11 mouse cellular contexts compared by ENCODE assay signal in the genomic region with DNA sequence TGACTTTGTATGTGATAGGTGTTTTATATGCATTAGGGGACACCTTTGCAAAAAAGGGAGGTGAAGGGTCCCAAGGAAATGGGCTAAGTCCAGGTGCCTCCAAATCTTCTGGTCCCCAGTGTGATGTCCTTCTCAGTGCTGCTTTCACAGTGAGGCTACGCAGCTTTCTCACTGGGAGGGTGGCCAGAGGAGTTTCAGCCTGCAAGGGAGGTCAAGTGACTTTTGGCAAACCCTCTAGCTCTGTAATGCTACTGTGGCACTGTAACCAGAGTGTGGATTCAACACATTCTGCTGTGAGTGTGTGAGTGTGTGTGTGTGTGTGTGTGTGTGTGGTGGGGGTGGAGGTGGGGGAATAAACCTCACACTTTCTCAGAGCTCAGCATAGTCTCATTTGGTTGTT. TPM values are rescaled to one million over a fixed set of nuclear protein-coding genes. Genes with fewer than 3 reads are reported as not detected.
DNase-seq lines count a peak whose midpoint lies in the region; ATAC-seq and TF ChIP-seq lines count a peak whose summit lies in the region.
"Had no signal": no experiment of that assay in that cellular context is flagged by ENCODE, and none has a peak within 500 bp of the region (broad histone marks: within the 10 kb centered on the region; RNA-seq: fewer than 3 reads in every experiment).

No protein-coding gene starts in this region.

- WGBS in kidney, adult 2 months = 21% methylated on average over 1 of the region's 1 CpGs
- 32% methylated on average over 1 of the region's 1 CpGs for WGBS in heart, embryonic 16.5 days
- 48% methylated on average over 1 of the region's 1 CpGs for WGBS in lung, embryonic 16.5 days
- 74% methylated on average over 1 of the region's 1 CpGs for WGBS in intestine, postnatal 0 days
- 83% methylated on average over 1 of the region's 1 CpGs for WGBS in forebrain, embryonic 13.5 days

- H3K27ac ChIP-seq in kidney, adult 2 months (ENCODE audit: insufficient read depth, low read depth, low read length) = peak overlapping the region; percentile 7; the same call in 1 of the 2 replicates
- H3K27ac ChIP-seq in heart, embryonic 16.5 days (ENCODE audit: low read length) = peak overlapping the region; percentile 1
- no peak overlapping the region for H3K27ac ChIP-seq in lung, embryonic 16.5 days (ENCODE audit: low read length)
- H3K27ac ChIP-seq in intestine, postnatal 0 days (ENCODE audit: low read depth, low read length) = no peak overlapping the region
- H3K27ac ChIP-seq in forebrain, embryonic 13.5 days = no peak overlapping the region; the same call in 1 of the 2 replicates

- peak; percentile 41 for ATAC-seq in heart, embryonic 16.5 days (replicated peaks; ENCODE audit: extremely low read depth, insufficient read depth, low FRiP score)
- peak; percentile 43; the same call in 1 of the 2 replicates for ATAC-seq in lung, embryonic 16.5 days (ENCODE audit: low read depth)
- no peak for ATAC-seq in intestine, postnatal 0 days
- ATAC-seq in forebrain, embryonic 13.5 days = no peak
- ATAC-seq: intestine, embryonic 16.5 days had no signal

- H3K36me3 ChIP-seq in kidney, adult 2 months (ENCODE audit: control insufficient read depth, insufficient read depth, low read length) = no peaks in the 10 kb centered on the region
- peaks cover 13% of the 10 kb centered on the region for H3K36me3 ChIP-seq in heart, embryonic 16.5 days (ENCODE audit: control insufficient read depth, insufficient read depth)
- H3K36me3 ChIP-seq in lung, embryonic 16.5 days (ENCODE audit: control insufficient read depth, insufficient read depth, low read length) = peaks cover 4% of the 10 kb centered on the region
- H3K36me3 ChIP-seq in intestine, postnatal 0 days (ENCODE audit: control insufficient read depth, insufficient read depth) = peaks cover 24% of the 10 kb centered on the region
- H3K36me3 ChIP-seq in forebrain, embryonic 13.5 days (ENCODE audit: poor library complexity, severe bottlenecking) = peaks cover 25% of the 10 kb centered on the region

- TF ChIP-seq CTCF in kidney, adult 2 months (conservative IDR thresholded peaks at IDR 0.05; ENCODE audit: insufficient read depth, insufficient read length, low read depth, low read length) = no peak
- TF ChIP-seq CTCF in intestine, postnatal 0 days (IDR thresholded peaks at IDR 0.05; ENCODE audit: low read depth) = no peak

- no peak overlapping the region for H3K4me3 ChIP-seq in kidney, adult 2 months (ENCODE audit: insufficient read depth, low read depth, low read length)
- H3K4me3 ChIP-seq in heart, embryonic 16.5 days (ENCODE audit: low read length) = no peak overlapping the region
- H3K4me3 ChIP-seq in lung, embryonic 16.5 days (ENCODE audit: low read length) = no peak overlapping the region
- H3K4me3 ChIP-seq in intestine, postnatal 0 days (ENCODE audit: low read depth, low read length) = no peak overlapping the region
- no peak overlapping the region for H3K4me3 ChIP-seq in forebrain, embryonic 13.5 days
- H3K4me3 ChIP-seq: limb, embryonic 15.5 days had no signal

- no peaks in the 10 kb centered on the region for H3K27me3 ChIP-seq in kidney, adult 2 months (replicated peaks; ENCODE audit: control insufficient read depth, insufficient read depth, low read length)
- H3K27me3 ChIP-seq in heart, embryonic 16.5 days (ENCODE audit: control insufficient read depth, insufficient read depth, low read length) = no peaks in the 10 kb centered on the region
- H3K27me3 ChIP-seq in lung, embryonic 16.5 days (ENCODE audit: control insufficient read depth, insufficient read depth, low read depth, low read length) = no peaks in the 10 kb centered on the region
- H3K27me3 ChIP-seq in intestine, postnatal 0 days (replicated peaks; ENCODE audit: control insufficient read depth, insufficient read depth, low read length) = no peaks in the 10 kb centered on the region
- H3K27me3 ChIP-seq in forebrain, embryonic 13.5 days = no peaks in the 10 kb centered on the region
- H3K27me3 ChIP-seq: limb, embryonic 15.5 days had no signal

- H3K4me2 ChIP-seq in heart, embryonic 16.5 days (ENCODE audit: low read depth, low read length) = no peak overlapping the region
- H3K4me2 ChIP-seq in lung, embryonic 16.5 days (ENCODE audit: low read depth, low read length) = no peak overlapping the region
- no peak overlapping the region for H3K4me2 ChIP-seq in intestine, postnatal 0 days (replicated peaks; ENCODE audit: low read depth)
- H3K4me2 ChIP-seq in forebrain, embryonic 13.5 days = no peak overlapping the region
- H3K4me2 ChIP-seq: limb, embryonic 15.5 days had no signal

- H3K4me1 ChIP-seq in kidney, adult 2 months (ENCODE audit: control insufficient read depth, insufficient read depth, low read length) = peaks cover 41% of the 10 kb centered on the region
- H3K4me1 ChIP-seq in heart, embryonic 16.5 days (ENCODE audit: control insufficient read depth, insufficient read depth, low read length) = peaks cover 26% of the 10 kb centered on the region
- H3K4me1 ChIP-seq in lung, embryonic 16.5 days (replicated peaks; ENCODE audit: control insufficient read depth, insufficient read depth, low read length) = peaks cover 4% of the 10 kb centered on the region
- H3K4me1 ChIP-seq in intestine, postnatal 0 days (replicated peaks; ENCODE audit: control insufficient read depth, insufficient read depth, low read length) = peaks cover 8% of the 10 kb centered on the region; the same call in 1 of the 2 replicates
- H3K4me1 ChIP-seq in forebrain, embryonic 13.5 days = peaks cover 24% of the 10 kb centered on the region

- H3K9ac ChIP-seq in heart, embryonic 16.5 days (ENCODE audit: low read length) = no peak overlapping the region
- H3K9ac ChIP-seq in lung, embryonic 16.5 days (ENCODE audit: low read length) = no peak overlapping the region
- H3K9ac ChIP-seq in intestine, postnatal 0 days (ENCODE audit: low read depth, low read length) = no peak overlapping the region
- H3K9ac ChIP-seq in forebrain, embryonic 13.5 days = no peak overlapping the region
- H3K9ac ChIP-seq: limb, embryonic 15.5 days had no signal

- DNase-seq in kidney, adult 2 months = peak; percentile 75
- no peak for DNase-seq in kidney, adult 18-20 months
- DNase-seq in adrenal gland, postnatal 36 days = peak; percentile 45 to 55
- no peak for DNase-seq in layer of hippocampus, postnatal 36 days
- DNase-seq: right cerebral cortex, adult 18-20 months had no signal

- no peaks in the 10 kb centered on the region for H3K9me3 ChIP-seq in heart, embryonic 16.5 days (replicated peaks; ENCODE audit: control insufficient read depth, low read length)
- H3K9me3 ChIP-seq in lung, embryonic 16.5 days (ENCODE audit: control insufficient read depth, low read length) = no peaks in the 10 kb centered on the region
- H3K9me3 ChIP-seq in intestine, postnatal 0 days (ENCODE audit: control insufficient read depth) = no peaks in the 10 kb centered on the region
- H3K9me3 ChIP-seq in forebrain, embryonic 13.5 days (replicated peaks) = no peaks in the 10 kb centered on the region
- H3K9me3 ChIP-seq: limb, embryonic 15.5 days had no signal

- no peak for TF ChIP-seq POLR2A in kidney, adult 2 months (IDR thresholded peaks at IDR 0.05; ENCODE audit: low read depth, low read length)

RNA-seq across cellular contexts. Expression of a gene that starts 18.5 kb away (rescaled TPM):
- polyA plus RNA-seq in kidney, adult 2 months (2012; rRNA removed) = 25.0 and 29.7 TPM in 2 replicates
- 10 to 100 TPM; 19.9 to 20.2 TPM for total RNA-seq in adrenal gland, postnatal 36 days (2021)
- polyA plus RNA-seq in heart, embryonic 16.5 days (2015; fragmentation: Nextera tagmentation; extraction: Ambion mirVana) = 13.1 and 14.4 TPM in 2 replicates
- polyA plus RNA-seq in lung, embryonic 16.5 days (2015; fragmentation: Nextera tagmentation; extraction: Ambion mirVana) = 22.4 and 23.4 TPM in 2 replicates
- total RNA-seq in layer of hippocampus, postnatal 36 days (2021) = 10 to 100 TPM; 27.1 to 30.3 TPM
- polyA plus RNA-seq in intestine, postnatal 0 days (2015; fragmentation: Nextera tagmentation; extraction: Ambion mirVana) = 10.8 and 11.1 TPM in 2 replicates
- 24.1 and 25.2 TPM in 2 replicates for polyA plus RNA-seq in forebrain, embryonic 13.5 days (2015; fragmentation: Nextera tagmentation; extraction: Ambion mirVana)

Comparison
In these comparisons a context has a peak if more than half of its experiments do, and no peak if none do; other contexts are left out.
1. DNase-seq: peak in kidney, adult 2 months (single experiment) and adrenal gland, postnatal 36 days (2 of 2); none in kidney, adult 18-20 months (single experiment) and layer of hippocampus, postnatal 36 days (0 of 2).
2. H3K27ac ChIP-seq: peak in kidney, adult 2 months (single experiment) and heart, embryonic 16.5 days (single experiment); none in lung, embryonic 16.5 days (single experiment), intestine, postnatal 0 days (single experiment) and forebrain, embryonic 13.5 days (single experiment).
3. ATAC-seq: peak in heart, embryonic 16.5 days (single experiment) and lung, embryonic 16.5 days (single experiment); none in intestine, postnatal 0 days (single experiment) and forebrain, embryonic 13.5 days (single experiment).